Mouse (Mus musculus): ENCODE measurements at regions not wholly inside any gene's neighbourhood (a gene's known extent, or its start where the extent isn't known, plus 50 kb on each side); places are given as distances from the start of the nearest gene placed in this dataset.

GRCm38 (mm10) chr13:57291737-57292490, 396.1 kb upstream of the Trpc7 start:
- Histone ChIP-seq H3K27me3 (ENCODE audit: insufficient read depth, low read length) (no peaks in the 10 kb centered on the region), H3K27ac (no peak overlapping the region), H3K4me1 (ENCODE audit: insufficient read depth, low read length) (no peaks in the 10 kb centered on the region), H3K4me3 (ENCODE audit: low read length) (no peak overlapping the region), H3K36me3 (ENCODE audit: insufficient read depth, low read length) (no peaks in the 10 kb centered on the region), H3K4me2 (ENCODE audit: low read depth, low read length) (no peak overlapping the region), H3K9me3 (ENCODE audit: low read length) (no peaks in the 10 kb centered on the region), H3K9ac (replicated peaks; ENCODE audit: low read length) (no peak overlapping the region)
- 53% methylated on average over 9 of the region's 9 CpGs for WGBS
- no peak for TF ChIP-seq CTCF (IDR thresholded peaks at IDR 0.05; ENCODE audit: low read depth)
- DNase-seq (ENCODE audit: low spot score) (peak; percentile 77), ATAC-seq (0 out of 2 replicates have a peak, but pooled peaks have one; percentile 55)

GRCm38 (mm10) chr13:57286168-57286567, 390.4 kb upstream of the Trpc7 start:
- no peak for TF ChIP-seq CTCF (IDR thresholded peaks at IDR 0.05; ENCODE audit: low read depth)

GRCm38 (mm10) chr13:57282816-57283215, 387.0 kb upstream of the Trpc7 start:
- Histone ChIP-seq H3K9me3 (ENCODE audit: low read length) (no peaks in the 10 kb centered on the region), H3K4me3 (ENCODE audit: low read length) (no peak overlapping the region), H3K4me2 (ENCODE audit: low read depth, low read length) (no peak overlapping the region), H3K27me3 (ENCODE audit: insufficient read depth, low read length) (no peaks in the 10 kb centered on the region), H3K27ac (no peak overlapping the region), H3K4me1 (ENCODE audit: insufficient read depth, low read length) (no peaks in the 10 kb centered on the region), H3K9ac (replicated peaks; ENCODE audit: low read length) (no peak overlapping the region), H3K36me3 (ENCODE audit: insufficient read depth, low read length) (no peaks in the 10 kb centered on the region)
- DNase-seq (ENCODE audit: low spot score) (no peak), ATAC-seq (no peak)
- TF ChIP-seq CTCF (IDR thresholded peaks at IDR 0.05; ENCODE audit: low read depth) = no peak
- WGBS = 76% methylated on average over 8 of the region's 8 CpGs

More at GRCm38 (mm10) chr13:57286168-57286567, 390.4 kb upstream of the Trpc7 start:
- DNase-seq (ENCODE audit: low spot score) (no peak), ATAC-seq (no peak)
- no peak overlapping the region for H3K4me2 ChIP-seq (ENCODE audit: low read depth, low read length)
- no peak overlapping the region for H3K4me3 ChIP-seq (ENCODE audit: low read length)
- no peaks in the 10 kb centered on the region for H3K27me3 ChIP-seq (ENCODE audit: insufficient read depth, low read length)
- no peaks in the 10 kb centered on the region for H3K36me3 ChIP-seq (ENCODE audit: insufficient read depth, low read length)
- H3K27ac ChIP-seq = no peak overlapping the region
- WGBS = 100% methylated on average over 2 of the region's 2 CpGs
- H3K9ac ChIP-seq (replicated peaks; ENCODE audit: low read length) = no peak overlapping the region
- no peaks in the 10 kb centered on the region for H3K4me1 ChIP-seq (ENCODE audit: insufficient read depth, low read length)
- no peaks in the 10 kb centered on the region for H3K9me3 ChIP-seq (ENCODE audit: low read length)

GRCm38 (mm10) chr13:57281941-57282710, 386.3 kb upstream of the Trpc7 start:
- Histone ChIP-seq H3K27me3 (ENCODE audit: insufficient read depth, low read length) (no peaks in the 10 kb centered on the region), H3K9me3 (ENCODE audit: low read length) (no peaks in the 10 kb centered on the region), H3K4me3 (ENCODE audit: low read length) (no peak overlapping the region), H3K9ac (replicated peaks; ENCODE audit: low read length) (no peak overlapping the region), H3K4me1 (ENCODE audit: insufficient read depth, low read length) (no peaks in the 10 kb centered on the region), H3K36me3 (ENCODE audit: insufficient read depth, low read length) (no peaks in the 10 kb centered on the region), H3K27ac (no peak overlapping the region), H3K4me2 (ENCODE audit: low read depth, low read length) (no peak overlapping the region)
- DNase-seq (ENCODE audit: low spot score) (no peak), ATAC-seq (no peak)
- no peak for TF ChIP-seq CTCF (IDR thresholded peaks at IDR 0.05; ENCODE audit: low read depth)
- 63% methylated on average over 24 of the region's 24 CpGs for WGBS

GRCm38 (mm10) chr13:57281504-57281903, 385.7 kb upstream of the Trpc7 start:
- Histone ChIP-seq H3K36me3 (ENCODE audit: insufficient read depth, low read length) (no peaks in the 10 kb centered on the region), H3K4me3 (ENCODE audit: low read length) (no peak overlapping the region), H3K9ac (replicated peaks; ENCODE audit: low read length) (no peak overlapping the region), H3K27ac (no peak overlapping the region), H3K4me1 (ENCODE audit: insufficient read depth, low read length) (no peaks in the 10 kb centered on the region), H3K4me2 (ENCODE audit: low read depth, low read length) (no peak overlapping the region), H3K27me3 (ENCODE audit: insufficient read depth, low read length) (no peaks in the 10 kb centered on the region), H3K9me3 (ENCODE audit: low read length) (no peaks in the 10 kb centered on the region)
- DNase-seq (ENCODE audit: low spot score) (peak; percentile 88), ATAC-seq (0 out of 2 replicates have a peak, but pooled peaks have one; percentile 43)
- WGBS = 17% methylated on average over 3 of the region's 3 CpGs
- TF ChIP-seq CTCF (IDR thresholded peaks at IDR 0.05; ENCODE audit: low read depth) = peak; percentile 88

GRCm38 (mm10) chr13:57278580-57278979, 382.8 kb upstream of the Trpc7 start:
- no peaks in the 10 kb centered on the region for H3K27me3 ChIP-seq (ENCODE audit: insufficient read depth, low read length)
- H3K27ac ChIP-seq = no peak overlapping the region
- ATAC-seq (no peak), DNase-seq (ENCODE audit: low spot score) (peak; percentile 69)
- H3K4me3 ChIP-seq (ENCODE audit: low read length) = no peak overlapping the region
- 5% methylated on average over 2 of the region's 2 CpGs for WGBS
- no peak overlapping the region for H3K9ac ChIP-seq (replicated peaks; ENCODE audit: low read length)
- no peak overlapping the region for H3K4me2 ChIP-seq (ENCODE audit: low read depth, low read length)
- no peaks in the 10 kb centered on the region for H3K9me3 ChIP-seq (ENCODE audit: low read length)
- H3K4me1 ChIP-seq (ENCODE audit: insufficient read depth, low read length) = no peaks in the 10 kb centered on the region
- no peaks in the 10 kb centered on the region for H3K36me3 ChIP-seq (ENCODE audit: insufficient read depth, low read length)
- TF ChIP-seq CTCF (IDR thresholded peaks at IDR 0.05; ENCODE audit: low read depth) = peak; percentile 73
